In genomic region chr4:69889931-69890634, GRCm38 (mm10) we compare ENCODE assay signal across 20 mouse cellular contexts.
DNase-seq lines count a peak whose midpoint lies in the region; ATAC-seq and TF ChIP-seq lines count a peak whose summit lies in the region.
"Had no signal": no experiment of that assay in that cellular context is flagged by ENCODE, and none has a peak within 500 bp of the region (broad histone marks: within the 10 kb centered on the region; RNA-seq: fewer than 3 reads in every experiment).

No protein-coding gene starts in this region.

- H3K4me1 ChIP-seq in forebrain, embryonic 10.5 days, result peaks cover 40% of the 10 kb centered on the region
- H3K4me1 ChIP-seq in forebrain, postnatal 0 days (ENCODE audit: insufficient read depth), result no peaks in the 10 kb centered on the region
- H3K4me1 ChIP-seq in hindbrain, postnatal 0 days (ENCODE audit: insufficient read depth, low read length), result no peaks in the 10 kb centered on the region
- H3K4me1 ChIP-seq: embryonic facial prominence, embryonic 15.5 days; limb, embryonic 15.5 days; stomach, embryonic 15.5 days had no signal

- no peak overlapping the region for H3K27ac ChIP-seq in forebrain, embryonic 10.5 days
- no peak overlapping the region for H3K27ac ChIP-seq in forebrain, postnatal 0 days (ENCODE audit: low read depth, low read length)
- no peak overlapping the region for H3K27ac ChIP-seq in hindbrain, postnatal 0 days
- H3K27ac ChIP-seq: embryonic facial prominence, embryonic 15.5 days; gastrocnemius, adult 2 months; limb, embryonic 15.5 days; macrophage; stomach, embryonic 15.5 days had no signal

- WGBS in forebrain, embryonic 10.5 days, result 19% methylated on average over 5 of the region's 5 CpGs
- WGBS in forebrain, postnatal 0 days, result 5% methylated on average over 5 of the region's 5 CpGs
- WGBS in hindbrain, postnatal 0 days, result 31% methylated on average over 5 of the region's 5 CpGs

- no peak for ATAC-seq in forebrain, postnatal 0 days
- ATAC-seq in hindbrain, postnatal 0 days, result no peak

- peak; percentile 24 for DNase-seq in forebrain, embryonic 10.5 days (ENCODE audit: extremely low spot score, low spot score)
- DNase-seq in forebrain, postnatal 0 days, result no peak
- peak; percentile 8 for DNase-seq in retina, postnatal 1 day
- no peak for DNase-seq in retina, embryonic 14.5 days (ENCODE audit: low spot score)
- peak; percentile 8 for DNase-seq in hindbrain, postnatal 0 days (ENCODE audit: low spot score)
- DNase-seq in right cerebral cortex, postnatal 14 days, result no peak
- DNase-seq in thymus, adult 18-20 months, result no peak
- DNase-seq: adrenal gland, adult 8-10 months; B cell, adult 2 months; cerebellum, adult 9-11 months; gastrocnemius, adult 2 months; heart, postnatal 4 days; kidney, adult 18-20 months; lung, adult 2 months; thymus, postnatal 25 days had no signal

- no peaks in the 10 kb centered on the region for H3K36me3 ChIP-seq in forebrain, embryonic 10.5 days (replicated peaks)
- no peaks in the 10 kb centered on the region for H3K36me3 ChIP-seq in forebrain, postnatal 0 days (ENCODE audit: insufficient read depth)
- no peaks in the 10 kb centered on the region for H3K36me3 ChIP-seq in hindbrain, postnatal 0 days (ENCODE audit: insufficient read depth, low read length)
- H3K36me3 ChIP-seq: embryonic facial prominence, embryonic 15.5 days; limb, embryonic 15.5 days; stomach, embryonic 15.5 days had no signal

- no peak overlapping the region for H3K9ac ChIP-seq in forebrain, postnatal 0 days
- H3K9ac ChIP-seq in hindbrain, postnatal 0 days (replicated peaks; ENCODE audit: low read length), result no peak overlapping the region
- H3K9ac ChIP-seq: embryonic facial prominence, embryonic 15.5 days; limb, embryonic 15.5 days; stomach, embryonic 15.5 days had no signal

- no peaks in the 10 kb centered on the region for H3K27me3 ChIP-seq in forebrain, embryonic 10.5 days (ENCODE audit: poor library complexity, severe bottlenecking)
- no peaks in the 10 kb centered on the region for H3K27me3 ChIP-seq in forebrain, postnatal 0 days (ENCODE audit: insufficient read depth, low read length)
- H3K27me3 ChIP-seq in hindbrain, postnatal 0 days (ENCODE audit: insufficient read depth, low read length), result no peaks in the 10 kb centered on the region
- H3K27me3 ChIP-seq: embryonic facial prominence, embryonic 15.5 days; limb, embryonic 15.5 days; stomach, embryonic 15.5 days had no signal

- no peak overlapping the region for H3K4me3 ChIP-seq in forebrain, embryonic 10.5 days
- no peak overlapping the region for H3K4me3 ChIP-seq in forebrain, postnatal 0 days (ENCODE audit: low read depth, low read length)
- no peak overlapping the region for H3K4me3 ChIP-seq in hindbrain, postnatal 0 days (ENCODE audit: low read length)
- H3K4me3 ChIP-seq: embryonic facial prominence, embryonic 15.5 days; gastrocnemius, adult 2 months; limb, embryonic 15.5 days; stomach, embryonic 15.5 days had no signal

- no peaks in the 10 kb centered on the region for H3K9me3 ChIP-seq in forebrain, embryonic 10.5 days
- no peaks in the 10 kb centered on the region for H3K9me3 ChIP-seq in forebrain, postnatal 0 days (ENCODE audit: low read length)
- H3K9me3 ChIP-seq in hindbrain, postnatal 0 days (ENCODE audit: low read length), result no peaks in the 10 kb centered on the region
- H3K9me3 ChIP-seq: embryonic facial prominence, embryonic 15.5 days; limb, embryonic 15.5 days; stomach, embryonic 15.5 days had no signal

- TF ChIP-seq CTCF in forebrain, postnatal 0 days (IDR thresholded peaks at IDR 0.05; ENCODE audit: low read depth), result no peak
- no peak for TF ChIP-seq CTCF in hindbrain, postnatal 0 days (IDR thresholded peaks at IDR 0.05; ENCODE audit: low read depth)

- no peak overlapping the region for H3K4me2 ChIP-seq in forebrain, postnatal 0 days (ENCODE audit: low read depth)
- H3K4me2 ChIP-seq in hindbrain, postnatal 0 days (ENCODE audit: low read depth, low read length), result no peak overlapping the region
- H3K4me2 ChIP-seq: embryonic facial prominence, embryonic 15.5 days; heart, embryonic 11.5 days; limb, embryonic 15.5 days; stomach, embryonic 15.5 days had no signal

Comparison
In these comparisons a context has a peak if more than half of its experiments do, and no peak if none do; other contexts are left out.
1. DNase-seq: peak in forebrain, embryonic 10.5 days (single experiment), retina, postnatal 1 day (single experiment) and hindbrain, postnatal 0 days (single experiment); none in forebrain, postnatal 0 days (single experiment), retina, embryonic 14.5 days (single experiment), right cerebral cortex, postnatal 14 days (single experiment) and thymus, adult 18-20 months (0 of 2).